Mouse (Mus musculus) forebrain, embryonic 10.5 days (tissue): Measurements from ENCODE around the gene Fthl17d. TPM values are rescaled to one million over a fixed set of nuclear protein-coding genes. Genes with fewer than 3 reads are reported as not detected.
"Not testable (repeated sequence)": the region's sequence is repeated elsewhere in the genome, so short reads cannot be mapped to it uniquely, and the experiment has no call there.

ENCODE experiments used
- DNase-seq: peaks from one replicate; pipeline ENCODE4 v3.0.0-alpha.2; 2017; ENCODE audit warnings: low spot score; ENCODE audit errors: extremely low spot score
- H3K27ac ChIP-seq: fragments of 300-500 bp; sonication (generic); 2 replicates; pipeline ENCODE4 v1.5.1; 2016; ENCODE audit warnings: mild to moderate bottlenecking
- H3K27me3 ChIP-seq: fragments of 300-500 bp; sonication (generic); 2 replicates; pipeline ENCODE4 v1.6.1; 2016; ENCODE audit warnings: mild to moderate bottlenecking; ENCODE audit not compliant: poor library complexity, severe bottlenecking
- H3K36me3 ChIP-seq: fragments of 300-500 bp; sonication (generic); replicated peaks from 2 replicates; pipeline ENCODE4 v1.6.1; 2016; ENCODE audit warnings: mild to moderate bottlenecking, moderate library complexity
- H3K4me1 ChIP-seq: fragments of 300-500 bp; sonication (generic); 2 replicates; pipeline ENCODE4 v1.6.1; 2016
- H3K4me3 ChIP-seq: fragments of 300-500 bp; sonication (generic); 2 replicates; pipeline ENCODE4 v1.5.1; 2016; ENCODE audit warnings: mild to moderate bottlenecking, moderate library complexity
- H3K9me3 ChIP-seq: fragments of 300-500 bp; sonication (generic); 2 replicates; pipeline ENCODE4 v1.6.1; 2016; ENCODE audit warnings: mild to moderate bottlenecking, moderate library complexity
- WGBS: fragments of 180-500 bp; shearing (Covaris S2); methylation state at CpG from one replicate; pipeline ENCODE4 v1.1.7; 2016; 5-methylcytosine and 5-hydroxymethylcytosine counted together
- polyA plus RNA-seq: library from polyadenylated mRNA; unstranded; fragments of >200 nt; fragmentation: Nextera tagmentation; extraction: Ambion mirVana; gene quantifications from 2 replicates; pipeline ENCODE4 v1.2.1, GENCODE M21; 2016

Fthl17d gene
- polyA plus RNA-seq, result not detected in 2 replicates

DNA sequence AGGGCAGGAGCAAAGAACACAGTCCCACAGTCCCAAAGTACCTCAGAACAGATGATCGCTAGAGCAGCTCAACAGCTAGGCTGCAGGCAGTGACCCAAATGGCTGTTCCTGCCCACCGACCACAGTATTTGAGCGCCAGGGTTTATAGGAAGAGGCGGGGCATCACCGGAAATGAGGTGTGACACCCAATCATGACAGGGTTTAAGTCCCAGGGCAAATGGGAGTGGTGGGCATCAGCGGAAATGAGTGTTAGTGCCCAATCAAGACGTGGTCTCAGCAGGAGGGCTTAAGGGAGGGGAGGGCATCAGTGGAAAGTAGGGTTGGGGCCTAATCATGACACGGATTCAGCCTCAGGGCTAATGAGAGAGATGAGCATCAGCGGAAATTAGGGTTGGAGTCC is at the start of gene Fthl17d:
TSS of gene Fthl17d (minus strand) at position 101 of the 400 bp plus-strand sequence.
- H3K36me3 ChIP-seq, H3K4me1 ChIP-seq, DNase-seq, H3K4me3 ChIP-seq, H3K27ac ChIP-seq, H3K27me3 ChIP-seq, H3K9me3 ChIP-seq: not testable (repeated sequence)
- no CpG with 5 or more reads among the region's 9 CpGs for WGBS

GRCm38 (mm10) chrX:9033193-9033592 is 46.6 kb upstream of the Fthl17d start, which contains the start of gene Fthl17e:
Gene Fthl17e, plus strand, starts transcription at chrX:9033493.
- no CpG with 5 or more reads among the region's 10 CpGs for WGBS
- H3K9me3 ChIP-seq, H3K36me3 ChIP-seq, H3K4me1 ChIP-seq, H3K27ac ChIP-seq, H3K27me3 ChIP-seq, H3K4me3 ChIP-seq, DNase-seq: not testable (repeated sequence)

DNA sequence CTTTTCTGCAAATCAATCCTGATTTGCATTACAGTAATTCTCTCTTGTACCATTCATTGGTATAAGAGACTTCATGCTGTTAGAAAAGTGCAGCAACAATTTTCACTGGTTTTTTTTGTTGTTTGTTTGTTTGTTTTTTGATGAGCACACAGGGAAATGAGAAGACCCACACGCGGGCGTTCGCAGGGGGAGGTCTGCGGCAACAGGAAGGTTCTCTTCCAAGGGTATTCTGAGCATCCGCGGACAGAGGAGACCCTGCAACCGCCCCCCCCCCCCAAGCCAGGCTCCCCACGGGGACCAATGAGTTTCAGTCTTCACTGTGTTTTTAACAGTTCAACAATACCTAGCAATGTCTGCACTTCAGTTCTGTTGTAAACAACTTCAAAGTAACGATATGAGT is 32.9 kb upstream of the Fthl17d start:
- 66% methylated on average over 10 of the region's 10 CpGs for WGBS
- no peaks in the 10 kb centered on the region for H3K27me3 ChIP-seq
- H3K27ac ChIP-seq, result no peak overlapping the region
- no peak for DNase-seq
- H3K4me3 ChIP-seq, result no peak overlapping the region
- H3K36me3 ChIP-seq, result no peaks in the 10 kb centered on the region
- H3K4me1 ChIP-seq, result no peaks in the 10 kb centered on the region
- no peaks in the 10 kb centered on the region for H3K9me3 ChIP-seq

GRCm38 (mm10) chrX:9016079-9016478 is 29.5 kb upstream of the Fthl17d start:
- Histone ChIP-seq H3K9me3 (no peaks in the 10 kb centered on the region), H3K4me3 (no peak overlapping the region), H3K36me3 (no peaks in the 10 kb centered on the region), H3K27ac (no peak overlapping the region), H3K27me3 (no peaks in the 10 kb centered on the region), H3K4me1 (no peaks in the 10 kb centered on the region)
- no peak for DNase-seq
- WGBS, result 62% methylated on average over 1 of the region's 1 CpGs

DNA sequence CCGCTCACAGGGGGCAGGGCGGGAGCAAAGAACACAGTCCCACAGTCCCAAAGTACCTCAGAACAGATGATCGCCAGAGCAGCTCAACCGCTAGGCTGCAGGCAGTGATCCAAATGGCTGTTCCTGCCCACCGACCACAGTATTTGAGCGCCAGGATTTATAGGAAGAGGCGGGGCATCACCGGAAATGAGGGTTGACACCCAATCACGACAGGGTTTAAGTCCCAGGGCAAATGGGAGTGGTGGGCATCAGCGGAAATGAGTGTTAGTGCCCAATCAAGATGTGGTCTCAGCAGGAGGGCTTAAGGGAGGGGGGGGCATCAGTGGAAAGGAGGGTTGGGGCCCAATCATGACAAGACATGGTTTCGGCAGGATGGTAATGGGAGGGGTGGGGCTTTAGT is 10.1 kb downstream of the Fthl17d start, which contains the start of gene Fthl17c:
TSS of gene Fthl17c (minus strand) at position 101 of the 400 bp plus-strand sequence.
- no CpG with 5 or more reads among the region's 11 CpGs for WGBS
- not testable (repeated sequence) for H3K27me3 ChIP-seq, DNase-seq, H3K36me3 ChIP-seq, H3K4me3 ChIP-seq, H3K27ac ChIP-seq, H3K4me1 ChIP-seq, H3K9me3 ChIP-seq

DNA sequence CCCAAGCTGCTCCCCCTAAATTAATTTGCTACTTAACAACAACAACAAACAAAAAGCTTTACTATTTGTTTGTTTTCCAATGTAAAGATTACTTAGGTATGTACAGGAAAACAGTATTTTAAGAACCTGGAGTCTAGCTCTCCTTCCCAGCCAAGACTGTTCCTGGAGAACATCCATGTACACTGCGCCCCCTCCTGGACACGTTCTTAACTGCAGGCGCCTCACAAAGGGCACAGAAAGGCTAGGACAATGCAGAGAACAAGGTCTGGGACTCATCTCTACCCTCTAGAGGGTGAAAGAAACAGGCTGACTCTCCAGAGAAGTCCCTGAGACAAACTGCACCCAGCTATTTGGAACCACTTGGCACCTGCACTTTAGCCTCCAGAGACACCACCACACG is 21.9 kb downstream of the Fthl17d start:
- H3K36me3 ChIP-seq, H3K27me3 ChIP-seq, H3K9me3 ChIP-seq, DNase-seq, H3K4me3 ChIP-seq, H3K27ac ChIP-seq, H3K4me1 ChIP-seq: not testable (repeated sequence)
- WGBS, result 51% methylated on average over 4 of the region's 4 CpGs

DNA sequence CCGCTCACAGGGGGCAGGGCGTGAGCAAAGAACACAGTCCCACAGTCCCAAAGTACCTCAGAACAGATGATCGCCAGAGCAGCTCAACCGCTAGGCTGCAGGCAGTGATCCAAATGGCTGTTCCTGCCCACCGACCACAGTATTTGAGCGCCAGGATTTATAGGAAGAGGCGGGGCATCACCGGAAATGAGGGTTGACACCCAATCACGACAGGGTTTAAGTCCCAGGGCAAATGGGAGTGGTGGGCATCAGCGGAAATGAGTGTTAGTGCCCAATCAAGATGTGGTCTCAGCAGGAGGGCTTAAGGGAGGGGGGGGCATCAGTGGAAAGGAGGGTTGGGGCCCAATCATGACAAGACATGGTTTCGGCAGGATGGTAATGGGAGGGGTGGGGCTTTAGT is 23.7 kb downstream of the Fthl17d start, which contains the start of gene Fthl17b:
TSS of gene Fthl17b (minus strand) at position 101 of the 400 bp plus-strand sequence.
- not testable (repeated sequence) for H3K4me3 ChIP-seq, H3K27ac ChIP-seq, DNase-seq, H3K27me3 ChIP-seq, H3K4me1 ChIP-seq, H3K36me3 ChIP-seq, H3K9me3 ChIP-seq
- 93% methylated on average over 4 of the region's 11 CpGs for WGBS

DNA sequence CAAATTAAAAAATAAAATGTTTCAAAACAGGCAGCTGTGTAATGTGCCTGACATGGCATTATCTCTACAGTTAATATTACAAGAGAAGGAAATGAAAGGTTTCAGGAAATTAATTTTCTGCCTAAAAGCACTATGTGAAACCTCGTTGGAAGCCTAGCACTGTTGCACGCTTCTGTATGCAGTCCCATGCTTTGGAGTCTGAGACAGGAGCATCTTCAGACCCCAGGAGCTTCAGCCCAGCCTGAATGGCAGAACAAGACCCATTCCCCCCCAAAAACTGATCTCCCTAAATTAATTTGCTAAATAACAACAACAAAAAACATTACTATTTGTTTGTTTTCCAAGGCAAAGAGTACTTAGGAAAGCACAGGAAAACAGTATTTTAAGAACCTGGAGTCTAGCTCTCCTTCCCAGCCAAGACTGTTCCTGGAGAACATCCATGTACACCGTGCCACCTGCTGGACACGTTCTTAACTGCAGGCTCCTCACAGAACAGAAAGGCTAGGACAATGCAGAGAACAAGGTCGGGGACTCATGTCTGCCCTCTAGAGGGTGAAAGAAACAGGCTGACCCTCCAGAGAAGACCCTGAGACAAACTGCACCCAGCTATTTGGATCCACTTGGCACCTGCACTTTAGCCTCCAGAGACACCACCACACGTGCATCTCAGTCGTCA is 38.3 kb downstream of the Fthl17d start:
- DNase-seq, result peak; percentile 61
- H3K27ac ChIP-seq, result not testable (repeated sequence)
- 22% methylated on average over 7 of the region's 7 CpGs for whole genome bisulfite sequencing

GRCm38 (mm10) chrX:8944041-8944440 is 42.5 kb downstream of the Fthl17d start:
- Histone ChIP-seq H3K27ac (no peak overlapping the region), H3K27me3 (no peaks in the 10 kb centered on the region)
- 86% methylated on average over 8 of the region's 8 CpGs for WGBS

More for the DNA sequence above, 38.3 kb downstream of the Fthl17d start:
- H3K27me3 ChIP-seq, H3K4me3 ChIP-seq, H3K36me3 ChIP-seq, H3K4me1 ChIP-seq, H3K9me3 ChIP-seq: not testable (repeated sequence)

More at GRCm38 (mm10) chrX:8944041-8944440, 42.5 kb downstream of the Fthl17d start:
- no peak for DNase-seq
- Histone ChIP-seq H3K4me1 (no peaks in the 10 kb centered on the region), H3K4me3 (no peak overlapping the region), H3K9me3 (no peaks in the 10 kb centered on the region), H3K36me3 (no peaks in the 10 kb centered on the region)

Other genes with a start within 250 kb of the Fthl17d start
- not detected in 2 replicates for gene Ssx9, start 238.3 kb downstream of the Fthl17d start, polyA plus RNA-seq
- gene Ssxb5, start 183.1 kb downstream of the Fthl17d start, polyA plus RNA-seq, result not detected in 2 replicates
- not detected in 2 replicates for gene Gm6592, start 142.8 kb downstream of the Fthl17d start, polyA plus RNA-seq
- not detected in 2 replicates for gene Gm5751, start 112.5 kb downstream of the Fthl17d start, polyA plus RNA-seq
- gene B630019K06Rik, start 94.4 kb downstream of the Fthl17d start, polyA plus RNA-seq, result 2.2 and 2.4 TPM in 2 replicates
- not detected in 2 replicates for gene Fthl17b, start 23.8 kb downstream of the Fthl17d start, polyA plus RNA-seq
- gene Fthl17c, start 10.2 kb downstream of the Fthl17d start, polyA plus RNA-seq, result not detected in 2 replicates
- not detected in 2 replicates for gene Fthl17e, start 46.7 kb upstream of the Fthl17d start, polyA plus RNA-seq
- not detected in 2 replicates for gene Fthl17f, start 76.3 kb upstream of the Fthl17d start, polyA plus RNA-seq
- gene 4930402K13Rik, start 117.8 kb upstream of the Fthl17d start, polyA plus RNA-seq, result not detected in 2 replicates
- 0.12 TPM in 2 replicates for gene Lancl3, start 213.1 kb upstream of the Fthl17d start, polyA plus RNA-seq